Mouse (Mus musculus) telencephalon, adult 2 months (tissue): ENCODE data around the gene Prkag2.

Experiments
- DNase-seq: peaks from one replicate; pipeline ENCODE4 v3.0.0-alpha.2; 2011; ENCODE audit warnings: low read depth, low spot score

The Prkag2 gene

GRCm38 (mm10) chr5:24970552-24971275, 129.7 kb downstream of the Prkag2 start:
- no peak for DNase-seq

- no peak for DNase-seq
Measured at GRCm38 (mm10) chr5:24969241-24969880, 131.1 kb downstream of the Prkag2 start.

- no peak for DNase-seq
Measured at GRCm38 (mm10) chr5:24968792-24969191, 131.7 kb downstream of the Prkag2 start.

DNA sequence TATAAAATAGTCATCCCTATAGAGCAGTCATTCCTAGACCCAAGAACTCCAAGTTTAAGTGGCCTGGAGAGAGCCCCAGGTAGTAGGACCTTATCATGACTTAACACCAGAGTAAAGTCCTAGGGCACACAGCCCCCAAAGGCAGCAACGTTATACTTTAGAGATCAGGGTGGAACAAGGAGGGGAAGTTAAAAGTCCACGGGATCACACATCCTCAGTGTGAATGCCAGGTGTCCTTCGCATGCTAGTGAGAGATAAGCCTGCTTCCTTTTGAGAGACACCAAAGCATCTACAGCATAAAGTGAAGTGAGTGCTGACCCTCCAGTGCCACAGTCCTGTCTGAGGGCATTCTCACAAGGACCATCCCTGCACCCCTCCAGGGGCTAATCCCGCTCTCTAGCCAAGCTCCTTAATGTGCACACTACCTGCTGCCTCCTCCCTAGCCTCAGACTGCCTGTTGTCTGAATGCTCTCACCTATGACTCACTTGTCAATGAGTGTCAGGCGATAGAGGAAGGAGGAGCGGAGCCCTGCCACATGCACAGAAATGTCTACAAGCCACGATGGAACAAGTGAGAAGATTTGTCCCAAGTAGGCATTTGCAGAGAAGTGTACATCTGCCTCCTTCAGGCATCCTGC, 132.4 kb downstream of the Prkag2 start:
- DNase-seq: no peak

DNA sequence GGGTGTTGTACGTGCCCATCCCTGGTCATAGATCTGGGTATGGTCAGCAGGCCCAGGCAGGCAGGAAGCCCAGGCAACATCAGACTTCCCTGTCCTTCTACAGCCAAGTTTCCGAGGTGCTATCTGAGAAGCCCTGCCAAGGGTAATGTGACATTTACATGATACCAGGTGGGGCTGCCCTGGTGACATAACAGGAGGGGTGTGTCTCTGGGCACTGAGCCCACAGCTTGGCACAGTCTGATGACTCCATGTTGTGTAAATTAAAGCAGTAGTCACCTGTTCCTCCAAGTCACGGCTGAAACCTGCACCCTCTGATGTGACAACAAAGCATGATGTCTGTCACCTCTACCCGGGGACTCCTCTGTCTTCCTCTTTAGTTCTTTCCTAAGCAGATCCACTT, 136.7 kb downstream of the Prkag2 start:
- no peak for DNase-seq

DNA sequence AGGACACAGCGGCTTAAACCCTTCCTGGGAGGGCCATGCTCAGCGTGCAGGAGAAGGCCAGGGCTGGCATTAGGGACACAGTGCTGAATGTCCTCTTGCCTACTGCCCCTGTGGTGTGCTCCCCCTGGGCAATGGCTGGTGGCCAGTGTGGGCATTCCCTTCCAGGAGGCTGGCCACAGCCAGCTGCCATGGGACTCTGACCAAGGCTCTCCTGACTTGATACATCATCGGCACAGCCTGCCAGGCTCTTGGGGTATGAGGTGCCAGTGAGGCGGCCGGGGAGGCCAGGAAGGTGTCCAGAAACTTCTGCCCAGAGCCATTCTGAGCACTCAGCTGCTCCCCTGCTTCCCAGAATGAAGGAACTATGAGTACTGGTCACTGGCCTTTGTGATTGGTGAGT, 139.7 kb downstream of the Prkag2 start:
- DNase-seq: no peak

GRCm38 (mm10) chr5:24959758-24960157, 140.7 kb downstream of the Prkag2 start:
- DNase-seq: no peak

DNA sequence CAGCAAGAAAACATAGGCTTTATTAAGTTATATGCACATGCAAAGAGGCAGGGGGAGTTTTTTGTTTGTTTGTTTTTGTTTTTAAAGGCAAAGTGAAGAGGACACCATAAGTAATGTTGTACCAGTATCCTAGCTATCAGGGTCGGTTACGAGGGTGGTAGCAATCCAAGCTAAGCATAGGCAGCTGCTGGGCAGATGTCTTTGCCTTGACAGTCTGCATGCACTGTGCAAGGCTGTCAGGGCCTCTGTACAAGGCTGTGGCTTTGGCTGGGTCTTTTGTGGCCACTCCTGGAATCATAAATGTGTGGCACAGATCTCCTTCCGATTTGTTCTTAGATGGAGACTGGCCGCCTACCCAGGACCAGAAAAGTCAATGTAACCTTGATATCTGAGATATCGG, 141.8 kb downstream of the Prkag2 start:
- no peak for DNase-seq

DNA sequence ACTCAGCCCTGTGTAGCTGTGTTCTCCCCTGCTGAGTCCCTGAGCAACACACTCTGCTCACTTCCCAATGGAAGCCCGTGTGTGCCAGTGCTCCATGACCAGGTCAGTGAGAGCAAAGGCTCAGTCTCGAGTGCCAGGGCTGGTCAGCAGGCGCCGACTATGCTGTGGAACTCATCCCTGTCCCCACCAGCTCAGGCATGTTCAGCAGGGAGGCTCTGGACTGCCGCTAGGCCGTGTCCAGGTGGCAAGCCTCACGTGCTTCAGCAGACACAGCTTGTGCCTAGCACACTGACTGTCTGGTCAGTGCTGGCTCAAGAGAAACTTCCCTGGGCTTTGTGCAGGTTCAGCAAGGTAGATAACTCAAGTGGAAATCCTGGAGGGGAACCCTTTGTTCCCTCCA, 143.6 kb downstream of the Prkag2 start:
- DNase-seq: no peak

GRCm38 (mm10) chr5:24952842-24953741, 147.3 kb downstream of the Prkag2 start:
- DNase-seq: peak; percentile 22

- no peak for DNase-seq
Measured at GRCm38 (mm10) chr5:24952212-24952611, 148.2 kb downstream of the Prkag2 start.

DNA sequence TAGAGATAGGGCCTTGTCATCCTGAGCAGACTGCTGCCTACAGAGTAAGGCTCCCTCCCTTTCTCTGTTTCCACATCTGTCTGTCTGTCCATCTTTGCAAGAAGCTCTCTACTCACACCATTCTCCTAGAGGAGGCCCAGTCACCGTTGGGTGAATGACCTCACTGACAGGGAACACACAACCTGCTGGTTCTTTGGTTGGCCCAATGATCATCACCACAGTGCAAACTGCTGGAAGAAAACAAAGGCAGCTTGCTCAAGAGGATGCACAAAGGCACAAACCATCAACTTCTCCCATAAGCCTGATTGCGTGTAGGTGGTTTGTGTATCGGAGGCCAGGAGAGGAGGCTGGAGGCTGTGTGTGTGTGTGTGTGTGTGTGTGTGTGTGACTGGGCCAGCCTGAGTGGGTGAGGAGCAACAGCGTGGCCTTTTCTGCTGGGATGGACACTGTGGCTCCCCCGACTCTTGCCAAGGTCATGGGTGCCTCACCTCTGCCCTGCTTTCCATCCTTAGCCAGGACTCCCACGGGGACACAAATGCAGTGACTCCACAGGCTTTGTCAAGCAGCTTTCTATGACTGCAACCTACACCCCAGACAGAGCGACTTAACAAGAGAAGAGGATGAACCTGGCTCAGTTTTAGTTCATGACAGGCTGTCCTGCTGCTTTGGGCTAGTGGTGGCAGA, 149.4 kb downstream of the Prkag2 start:
- DNase-seq: no peak

DNA sequence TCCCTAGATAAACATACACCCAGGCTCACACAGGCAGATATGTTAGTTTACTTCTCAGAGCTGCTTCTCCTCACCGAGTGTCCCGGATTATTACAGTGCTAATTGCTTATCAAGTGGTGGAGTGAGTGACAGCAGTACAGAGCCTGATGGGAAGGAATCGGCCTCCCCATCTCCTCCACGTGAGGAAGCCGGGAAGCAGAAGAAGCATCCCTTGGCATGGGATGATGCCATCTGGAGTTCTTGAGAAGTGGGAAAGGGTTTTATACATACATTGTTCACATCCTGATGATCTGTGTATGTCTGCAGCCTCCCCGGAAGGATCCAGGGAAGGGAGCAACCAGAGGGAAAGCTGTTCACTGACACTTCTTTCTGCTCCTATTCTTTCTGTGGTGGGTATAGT, 150.4 kb downstream of the Prkag2 start:
- peak; percentile 33 for DNase-seq

- no peak for DNase-seq
Measured at GRCm38 (mm10) chr5:24938046-24938822, 162.2 kb downstream of the Prkag2 start.

GRCm38 (mm10) chr5:24936451-24936850, 164.0 kb downstream of the Prkag2 start:
- DNase-seq: no peak

- no peak for DNase-seq
Measured at GRCm38 (mm10) chr5:24935446-24935845, 165.0 kb downstream of the Prkag2 start.

GRCm38 (mm10) chr5:24933760-24934159, 166.7 kb downstream of the Prkag2 start:
- DNase-seq: no peak

GRCm38 (mm10) chr5:24931578-24932185, 168.8 kb downstream of the Prkag2 start:
- no peak for DNase-seq

GRCm38 (mm10) chr5:24930831-24931577, 169.4 kb downstream of the Prkag2 start:
- no peak for DNase-seq
